Mouse (Mus musculus): Measurements from ENCODE around the gene Gm14226.
"Not testable (repeated sequence)": the region's sequence is repeated elsewhere in the genome, so short reads cannot be mapped to it uniquely, and the experiment has no call there.

Gene Gm14226

DNA sequence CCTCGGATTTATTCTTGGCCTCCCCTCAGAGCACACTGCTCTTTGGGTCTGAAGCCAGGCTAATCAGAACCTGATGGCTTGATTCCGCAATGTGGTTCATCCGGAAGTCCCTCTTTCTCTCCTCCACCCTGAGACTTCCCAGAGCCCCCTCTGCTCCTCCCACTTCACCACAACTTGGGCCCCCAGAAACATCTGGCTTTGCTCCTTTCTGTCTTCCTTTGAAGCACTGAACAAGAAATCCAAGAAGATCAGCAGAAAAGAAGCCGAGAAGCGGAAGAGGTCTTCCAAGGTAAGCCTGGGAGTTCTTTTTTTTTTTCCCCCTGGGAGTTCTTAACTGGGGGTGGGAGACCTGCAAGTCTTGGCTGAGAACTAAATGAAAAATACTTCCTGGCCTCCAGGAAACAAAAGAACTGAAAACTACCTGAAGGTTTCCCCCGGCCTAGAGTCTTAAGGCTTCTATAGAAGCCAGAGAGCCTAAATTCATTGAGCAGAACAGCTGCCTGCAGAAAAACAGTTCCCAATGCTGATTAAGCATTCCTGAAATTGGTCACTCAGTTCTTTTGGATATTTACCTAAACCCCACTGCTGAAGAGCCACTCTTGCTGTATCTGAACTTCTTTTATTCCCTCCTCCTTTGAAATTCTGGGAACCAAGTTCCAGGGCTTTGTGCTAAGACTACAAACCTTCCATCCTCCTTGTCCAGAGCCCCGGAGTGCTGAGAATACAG is 29.5 kb downstream of the Gm14226 start:
- no peak for DNase-seq (ENCODE audit: low spot score)

- no peak for DNase-seq (ENCODE audit: low spot score)
Measured at GRCm38 (mm10) chr2:155050108-155050503, 32.0 kb downstream of the Gm14226 start.

GRCm38 (mm10) chr2:155050504-155051236 is 32.6 kb downstream of the Gm14226 start:
- DNase-seq (ENCODE audit: low spot score): peak; percentile 87

- no peak for DNase-seq (ENCODE audit: low spot score)
Measured at GRCm38 (mm10) chr2:155051622-155052351, 33.7 kb downstream of the Gm14226 start.

DNA sequence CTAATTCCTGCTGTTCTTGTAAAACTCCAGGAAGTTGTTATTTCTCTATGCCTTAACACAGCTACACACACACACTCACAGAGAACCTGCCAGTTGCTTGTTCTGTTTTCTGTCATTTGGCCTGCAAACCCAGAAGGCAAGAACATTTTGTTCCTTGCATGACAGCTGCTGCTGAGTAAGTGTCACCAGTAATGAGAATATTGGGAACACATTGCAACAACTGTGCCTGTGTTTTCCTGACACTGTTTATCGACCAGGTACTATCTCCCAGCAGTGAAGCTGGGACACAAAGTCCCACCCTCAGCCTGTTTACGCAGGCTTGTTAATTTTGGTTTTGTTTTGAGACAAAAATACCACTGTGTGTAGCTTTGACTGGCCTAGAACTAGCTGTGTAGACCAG is 34.6 kb downstream of the Gm14226 start:
- DNase-seq (ENCODE audit: low spot score): no peak

DNA sequence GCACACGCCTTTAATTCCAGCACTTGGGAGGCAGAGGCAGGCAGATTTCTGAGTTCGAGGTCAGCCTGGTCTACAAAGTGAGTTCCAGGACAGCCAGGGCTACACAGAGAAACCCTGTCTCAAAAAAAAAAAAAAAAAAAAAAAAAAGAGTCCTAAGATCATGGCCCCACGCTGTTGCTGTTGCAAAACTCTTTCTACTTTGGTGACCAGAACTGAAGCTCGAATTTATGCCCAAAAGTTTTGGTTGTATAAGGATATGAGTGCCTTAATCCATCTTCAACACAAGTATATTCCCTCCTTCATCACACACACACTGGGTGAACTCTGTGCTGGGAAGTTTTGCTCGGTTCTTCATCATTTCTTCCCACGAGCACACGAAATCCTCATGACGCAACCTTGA is 35.4 kb downstream of the Gm14226 start:
- DNase-seq (ENCODE audit: low spot score): not testable (repeated sequence)

- DNase-seq (ENCODE audit: low spot score): no peak
Measured at GRCm38 (mm10) chr2:155054672-155055071, 36.6 kb downstream of the Gm14226 start.

DNA sequence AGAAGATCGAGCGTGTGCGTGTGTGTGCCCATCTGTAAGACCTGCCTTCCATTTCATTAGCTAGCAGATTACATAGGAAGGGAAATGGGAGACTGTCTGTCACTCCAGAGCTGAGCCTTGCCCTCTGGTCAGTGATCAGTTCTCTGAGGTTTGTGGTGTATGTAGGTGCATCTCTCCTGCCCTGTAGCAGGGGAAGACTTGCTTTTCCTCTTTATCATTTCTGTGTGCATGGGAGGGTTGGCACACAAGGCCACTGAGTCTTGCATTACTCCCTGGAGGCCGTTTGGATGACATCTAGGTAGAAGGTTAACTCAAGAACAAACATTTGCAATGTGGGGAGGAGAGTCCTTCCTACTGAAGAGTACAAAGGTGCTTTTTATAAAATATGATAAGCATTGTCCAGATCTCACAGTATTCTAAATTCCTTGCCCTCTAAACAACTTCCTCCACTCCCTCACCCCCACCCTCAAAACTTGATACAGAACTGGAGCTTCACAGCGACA is 38.1 kb downstream of the Gm14226 start:
- no peak for DNase-seq (ENCODE audit: low spot score)

- DNase-seq (ENCODE audit: low spot score): no peak
Measured at GRCm38 (mm10) chr2:155057361-155057760, 39.3 kb downstream of the Gm14226 start.

GRCm38 (mm10) chr2:155071027-155071426 is 53.0 kb downstream of the Gm14226 start:
- no peak for DNase-seq (ENCODE audit: low spot score)

- no peak for DNase-seq (ENCODE audit: low spot score)
Measured at GRCm38 (mm10) chr2:155072353-155073145, 54.5 kb downstream of the Gm14226 start.

DNA sequence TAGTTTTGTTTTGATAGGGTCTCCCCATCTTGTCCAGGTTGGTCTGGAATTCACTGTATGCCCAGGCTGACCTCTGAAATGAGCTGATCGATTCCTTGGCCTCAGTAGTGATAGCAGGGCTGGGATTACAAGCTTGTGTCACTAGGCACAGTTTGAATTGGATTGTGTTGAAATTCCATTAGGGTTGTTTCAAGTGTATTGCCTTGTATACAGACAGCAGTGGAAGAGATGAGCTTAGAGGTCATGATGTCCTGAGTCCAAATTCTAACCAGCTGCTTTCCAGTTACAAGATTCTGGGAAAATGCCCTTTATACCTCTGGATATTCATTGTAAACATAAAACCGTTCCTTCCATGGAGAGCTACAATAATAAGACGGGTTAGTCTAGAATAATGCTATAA is 55.3 kb downstream of the Gm14226 start:
- DNase-seq (ENCODE audit: low spot score): no peak

DNA sequence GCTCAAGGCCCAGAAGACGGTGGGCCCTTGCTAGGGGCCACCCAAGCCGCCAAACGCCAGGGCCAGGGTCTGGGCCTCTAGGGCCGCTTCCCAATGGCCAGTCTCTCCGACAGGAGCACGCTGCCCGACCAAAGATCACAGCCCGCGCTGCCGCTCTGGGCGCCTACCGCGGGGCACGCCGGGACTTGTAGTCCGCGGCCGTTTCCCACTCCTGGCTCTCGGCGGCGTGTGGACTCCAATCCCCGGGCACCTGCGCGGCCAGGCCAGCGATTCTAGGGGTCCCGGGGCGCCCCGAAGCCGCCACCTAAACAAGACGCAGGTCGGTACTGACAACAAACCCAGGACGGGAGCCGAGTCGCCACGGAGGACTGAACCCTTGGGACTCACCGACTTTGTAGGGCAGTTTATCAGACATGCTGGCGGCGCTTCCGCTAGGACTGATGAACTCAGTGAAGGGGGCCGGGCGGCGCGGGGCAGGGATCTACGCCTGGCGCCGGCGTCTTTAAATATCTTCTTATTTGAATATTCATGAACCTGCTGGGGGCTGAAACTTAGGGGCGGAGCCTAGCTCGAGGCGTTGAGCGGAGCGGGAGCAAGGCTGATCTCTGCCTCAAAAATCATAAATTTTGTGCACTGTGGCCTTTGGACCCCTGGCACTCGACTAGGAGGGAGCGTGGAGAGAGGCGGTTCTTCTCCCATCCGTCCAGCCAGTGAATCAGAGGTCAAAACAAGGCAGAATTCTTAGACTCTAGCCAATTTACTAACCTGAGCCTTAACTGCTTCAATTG is 56.1 kb downstream of the Gm14226 start, which contains the start of gene Ahcy:
Gene Ahcy, minus strand, starts transcription at position 520 of the 788 bp plus-strand sequence.
- peak; percentile 37 for DNase-seq (ENCODE audit: low spot score)

- no peak for DNase-seq (ENCODE audit: low spot score)
Measured at GRCm38 (mm10) chr2:155074766-155075330, 56.8 kb downstream of the Gm14226 start.

DNA sequence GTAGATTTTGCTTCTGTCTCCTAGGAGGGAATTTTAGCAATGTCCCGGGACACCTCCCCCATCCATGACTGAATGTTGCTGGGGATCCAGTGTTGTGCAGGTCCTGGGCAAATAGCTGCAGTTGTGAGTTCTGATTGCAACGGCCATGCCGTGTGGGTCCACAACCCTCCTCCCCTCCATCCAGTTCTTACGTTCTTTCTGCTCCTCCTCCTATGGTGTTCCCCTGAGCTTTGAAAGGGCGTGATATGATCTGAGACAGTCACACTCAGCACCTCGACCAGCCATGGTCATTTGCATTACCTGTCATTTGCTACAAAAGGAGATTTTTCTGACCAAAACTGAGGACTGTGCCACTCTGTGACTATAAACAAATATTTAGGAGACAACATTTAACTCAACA is 57.6 kb downstream of the Gm14226 start:
- no peak for DNase-seq (ENCODE audit: low spot score)
